Mouse (Mus musculus) ES-Bruce4 (cell line): ENCODE measurements around the gene H2afx. TPM values are rescaled to one million over a fixed set of nuclear protein-coding genes. Genes with fewer than 3 reads are reported as not detected.

Experiments
- H3K27ac ChIP-seq: 2 replicates; pipeline ENCODE4 v1.5.1; 2012; ENCODE audit warnings: low read length, inconsistent platforms; ENCODE audit not compliant: insufficient read depth
- H3K27me3 ChIP-seq: 2 replicates; pipeline ENCODE4 v1.6.1; 2012; ENCODE audit warnings: mild to moderate bottlenecking, low read length, inconsistent platforms; ENCODE audit not compliant: control insufficient read depth, poor library complexity, insufficient read depth, severe bottlenecking
- H3K36me3 ChIP-seq: 2 replicates; pipeline ENCODE4 v1.6.1; 2012; ENCODE audit warnings: inconsistent platforms, mild to moderate bottlenecking, low read length, moderate library complexity; ENCODE audit not compliant: control insufficient read depth, poor library complexity, insufficient read depth, severe bottlenecking
- H3K4me1 ChIP-seq: one replicate; pipeline ENCODE4 v1.8.1; 2011; ENCODE audit warnings: low read length; ENCODE audit not compliant: control insufficient read depth, insufficient read depth
- H3K4me3 ChIP-seq: 2 replicates; pipeline ENCODE4 v1.5.1; 2011; ENCODE audit warnings: low read depth, mild to moderate bottlenecking, low read length
- H3K9ac ChIP-seq: 2 replicates; pipeline ENCODE4 v1.6.1; 2012; ENCODE audit warnings: low read depth, mild to moderate bottlenecking, inconsistent platforms; ENCODE audit not compliant: poor library complexity, severe bottlenecking
- H3K9me3 ChIP-seq: replicated peaks from 2 replicates; pipeline ENCODE4 v1.6.1; 2012; ENCODE audit warnings: mild to moderate bottlenecking, low read length, inconsistent platforms; ENCODE audit not compliant: control insufficient read depth, poor library complexity, insufficient read depth, severe bottlenecking
- CTCF ChIP-seq: IDR thresholded peaks from one replicate; pipeline ENCODE4 v1.8.1; 2011; ENCODE audit warnings: low read depth, low read length
- EP300 ChIP-seq: IDR thresholded peaks from 2 replicates; pipeline ENCODE4 v1.6.1; 2011; ENCODE audit warnings: low read depth, low read length; ENCODE audit not compliant: insufficient read depth
- POLR2A ChIP-seq: IDR thresholded peaks from one replicate; pipeline ENCODE4 v1.8.1; 2011; ENCODE audit warnings: low read length; ENCODE audit not compliant: insufficient read depth
- polyA plus RNA-seq: library from polyadenylated mRNA; stranded (reverse); fragments of >200 nt; gene quantifications from 2 replicates; pipeline ENCODE4 v1.2.4, GENCODE M21; 2011; ENCODE audit warnings: low read depth; ENCODE audit not compliant: missing spikeins, insufficient read depth, insufficient read length

H2afx gene
- polyA plus RNA-seq, 1 experiment, result 173 TPM

DNA sequence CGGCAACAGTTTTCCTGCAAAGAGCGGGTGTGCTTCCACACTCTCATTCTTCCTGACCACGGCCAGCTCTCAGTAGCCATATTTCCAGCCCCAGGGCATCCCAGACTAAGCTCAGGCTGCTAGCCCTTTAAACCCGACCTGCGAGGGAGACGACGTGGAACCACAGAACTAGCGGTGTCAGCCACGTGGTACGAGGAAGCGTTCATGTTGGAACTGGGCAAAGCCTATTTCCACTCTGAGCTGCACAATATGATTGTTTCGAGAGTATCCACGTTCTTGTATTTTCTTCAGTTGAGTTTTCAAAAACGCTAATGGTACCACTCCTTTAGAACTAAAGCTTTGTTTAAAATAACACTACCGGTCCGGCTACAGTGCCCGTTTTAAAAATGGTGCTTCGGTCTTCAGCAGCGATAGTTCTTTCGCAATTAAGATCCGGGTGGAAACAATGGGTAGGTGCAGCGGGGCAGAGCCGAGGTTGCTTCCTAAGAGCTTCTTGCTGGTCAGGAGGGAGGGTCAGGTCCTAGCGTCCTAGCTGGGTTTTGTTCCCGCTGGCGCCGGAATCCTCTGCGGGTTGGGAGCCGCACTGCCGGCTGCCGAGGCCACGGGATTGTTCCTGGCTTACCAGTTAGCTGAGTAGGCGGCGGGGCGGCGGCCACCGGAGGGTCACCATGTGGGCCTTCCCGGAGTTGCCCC lies 8.0 kb upstream of the H2afx start:
- Histone ChIP-seq H3K9me3 (no peaks in the 10 kb centered on the region), H3K4me3 (peak overlapping the region; percentile 72)
- no peak for TF ChIP-seq EP300
- TF ChIP-seq POLR2A, result no peak
- TF ChIP-seq CTCF, result no peak

DNA sequence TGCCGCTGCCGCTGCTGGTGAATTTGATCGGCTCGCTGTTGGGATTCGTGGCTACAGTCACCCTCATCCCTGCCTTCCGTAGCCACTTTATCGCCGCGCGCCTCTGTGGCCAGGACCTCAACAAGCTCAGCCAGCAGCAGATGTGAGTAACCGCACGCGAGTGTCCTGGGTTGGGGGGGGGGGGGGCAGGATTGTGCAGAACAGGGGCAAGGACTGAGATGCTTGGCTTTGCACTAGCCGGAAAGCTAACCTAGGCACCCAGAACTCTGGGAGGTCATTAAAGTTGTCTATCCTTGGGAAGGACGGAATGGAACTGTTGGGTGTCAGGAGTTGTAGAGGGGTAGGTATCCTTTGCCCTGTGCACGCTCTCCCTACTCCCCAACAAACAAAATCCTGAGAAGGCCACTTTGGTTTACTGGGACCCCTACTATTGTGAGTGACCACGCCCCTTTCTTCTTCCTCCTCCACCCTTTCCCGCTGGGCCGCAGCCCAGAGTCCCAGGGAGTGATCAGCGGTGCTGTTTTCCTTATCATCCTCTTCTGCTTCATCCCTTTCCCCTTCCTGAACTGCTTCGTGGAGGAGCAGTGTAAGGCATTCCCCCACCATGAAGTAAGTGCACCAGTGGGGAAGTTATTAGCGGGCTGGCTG lies 7.3 kb upstream of the H2afx start:
- H3K4me1 ChIP-seq, result no peaks in the 10 kb centered on the region
- peak overlapping the region; percentile 72 for H3K4me3 ChIP-seq
- H3K27me3 ChIP-seq, result no peaks in the 10 kb centered on the region
- no peaks in the 10 kb centered on the region for H3K9me3 ChIP-seq
- H3K27ac ChIP-seq, result peak overlapping the region; percentile 31
- TF ChIP-seq POLR2A (no peak), EP300 (no peak), CTCF (no peak)
- H3K36me3 ChIP-seq, result peaks cover 6% of the 10 kb centered on the region; the same call in 1 of the 2 replicates
- peak overlapping the region; percentile 79 for H3K9ac ChIP-seq

More for the DNA sequence above, 8.0 kb upstream of the H2afx start:
- peak overlapping the region; percentile 79 for H3K9ac ChIP-seq
- H3K4me1 ChIP-seq, result no peaks in the 10 kb centered on the region
- H3K36me3 ChIP-seq, result peaks cover 3% of the 10 kb centered on the region; the same call in 1 of the 2 replicates
- H3K27me3 ChIP-seq, result no peaks in the 10 kb centered on the region
- peak overlapping the region; percentile 31 for H3K27ac ChIP-seq

DNA sequence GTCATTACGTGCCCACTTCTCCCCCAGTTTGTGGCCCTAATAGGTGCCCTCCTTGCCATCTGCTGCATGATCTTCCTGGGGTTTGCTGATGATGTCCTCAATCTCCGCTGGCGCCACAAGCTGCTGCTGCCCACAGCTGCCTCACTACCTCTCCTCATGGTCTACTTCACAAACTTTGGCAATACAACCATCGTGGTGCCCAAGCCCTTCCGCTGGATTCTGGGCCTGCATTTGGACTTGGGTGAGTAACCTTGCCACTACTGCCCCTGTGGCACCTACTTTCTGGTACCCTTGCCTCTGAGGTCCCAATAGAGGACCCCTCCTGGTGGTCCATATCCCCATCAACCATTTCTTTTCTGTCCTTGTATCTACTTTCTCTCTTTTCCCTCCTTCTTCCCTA lies 6.6 kb upstream of the H2afx start:
- Histone ChIP-seq H3K36me3 (peaks cover 6% of the 10 kb centered on the region; the same call in 1 of the 2 replicates), H3K4me1 (peaks cover 3% of the 10 kb centered on the region), H3K9me3 (no peaks in the 10 kb centered on the region), H3K4me3 (peak overlapping the region; percentile 72), H3K9ac (peak overlapping the region; percentile 79), H3K27me3 (no peaks in the 10 kb centered on the region), H3K27ac (no peak overlapping the region)
- TF ChIP-seq CTCF (no peak), POLR2A (no peak), EP300 (no peak)

DNA sequence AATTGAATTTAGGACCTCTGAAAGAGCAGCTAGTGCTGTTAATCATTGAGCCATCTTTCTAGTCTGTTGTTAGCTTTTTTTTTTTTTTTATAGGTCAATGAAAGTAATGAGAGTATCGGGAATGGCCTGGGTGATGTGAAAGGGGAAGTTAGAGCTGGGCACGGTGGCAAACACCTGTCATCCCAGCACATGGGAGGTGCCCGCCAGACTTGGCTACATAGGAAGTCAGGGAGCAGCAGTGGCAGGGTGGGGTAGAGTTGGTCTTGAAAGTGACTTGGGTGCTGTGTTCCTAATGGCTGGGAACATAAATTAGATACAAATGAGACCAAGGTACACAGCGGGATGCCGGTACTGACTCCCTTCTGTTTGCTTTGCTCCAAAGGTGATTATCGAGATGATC lies 3.8 kb upstream of the H2afx start:
- no peaks in the 10 kb centered on the region for H3K9me3 ChIP-seq
- H3K4me1 ChIP-seq, result peaks cover 5% of the 10 kb centered on the region
- H3K4me3 ChIP-seq, result no peak overlapping the region
- H3K9ac ChIP-seq, result no peak overlapping the region
- no peak overlapping the region for H3K27ac ChIP-seq
- H3K36me3 ChIP-seq, result peaks cover 13% of the 10 kb centered on the region
- H3K27me3 ChIP-seq, result no peaks in the 10 kb centered on the region
- no peak for TF ChIP-seq POLR2A
- no peak for TF ChIP-seq EP300
- TF ChIP-seq CTCF, result no peak

DNA sequence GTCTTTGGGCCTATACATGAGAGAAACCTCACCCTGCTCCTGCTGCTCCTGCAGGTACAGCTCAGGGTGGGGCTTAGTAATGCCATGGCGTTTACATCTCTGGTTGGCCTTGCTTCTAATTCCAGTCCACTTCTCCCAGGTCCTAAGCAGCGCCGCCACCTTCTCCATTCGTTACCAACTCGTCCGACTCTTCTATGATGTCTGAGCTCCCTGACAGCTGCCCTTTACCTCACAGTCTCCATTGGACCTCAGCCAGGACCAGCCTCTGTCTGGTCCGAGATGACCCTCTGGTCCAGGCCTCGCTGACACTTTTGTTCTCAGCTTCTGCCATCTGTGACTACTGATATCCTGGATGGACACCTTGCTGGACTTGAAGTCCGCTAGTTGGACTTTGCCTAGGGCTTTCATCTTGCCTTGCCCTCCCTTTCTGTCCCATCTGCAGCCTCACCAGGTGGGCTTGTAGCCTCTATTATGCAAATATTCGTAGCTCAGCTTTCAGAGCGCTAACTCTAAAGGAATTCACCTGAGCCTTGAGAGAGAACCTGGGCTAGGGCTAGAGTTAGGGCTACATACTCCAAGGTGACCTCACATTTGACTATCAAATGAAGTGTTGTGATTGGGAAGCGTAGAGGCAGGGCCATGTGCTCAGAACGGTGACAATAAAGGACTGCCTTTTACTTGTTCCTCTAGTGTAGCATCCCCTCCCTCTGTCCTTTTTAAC lies 1.4 kb upstream of the H2afx start:
- Histone ChIP-seq H3K9ac (peak overlapping the region; percentile 95), H3K27me3 (no peaks in the 10 kb centered on the region), H3K4me1 (peaks cover 5% of the 10 kb centered on the region), H3K9me3 (no peaks in the 10 kb centered on the region), H3K4me3 (peak overlapping the region; percentile 48), H3K36me3 (peaks cover 24% of the 10 kb centered on the region), H3K27ac (peak overlapping the region; percentile 97)
- TF ChIP-seq EP300 (peak; percentile 87), CTCF (no peak), POLR2A (peak; percentile 17)
